Mouse (Mus musculus) spleen, adult 2 months (tissue): Measurements from ENCODE around the gene Hmgn1. TPM values are rescaled to one million over a fixed set of nuclear protein-coding genes. Genes with fewer than 3 reads are reported as not detected.

Experiments
- DNase-seq, 2 experiments: peaks; one replicate each; pipeline versions ENCODE4 v3.0.0 to v3.0.0-alpha.2; 2012 to 2021; ENCODE audit warnings: low spot score in 2 of 2, low read depth in 1 of 2
- H3K27ac ChIP-seq: fragments of 200-500 bp; 2 replicates; pipeline ENCODE4 v1.5.1; 2012; ENCODE audit warnings: low read length, inconsistent platforms; ENCODE audit not compliant: insufficient read depth
- H3K27me3 ChIP-seq: fragments of 200-500 bp; 2 replicates; pipeline ENCODE4 v1.6.1; 2012; ENCODE audit warnings: mild to moderate bottlenecking, moderate library complexity, low read length, inconsistent platforms; ENCODE audit not compliant: control insufficient read depth, insufficient read depth
- H3K36me3 ChIP-seq: fragments of 200-500 bp; 2 replicates; pipeline ENCODE4 v1.6.1; 2012; ENCODE audit warnings: mild to moderate bottlenecking, low read length, inconsistent platforms; ENCODE audit not compliant: control insufficient read depth, insufficient read depth
- H3K4me1 ChIP-seq: fragments of 200-500 bp; 2 replicates; pipeline ENCODE4 v1.6.1; 2011; ENCODE audit warnings: inconsistent platforms; ENCODE audit not compliant: control insufficient read depth, insufficient read depth, insufficient read length
- H3K4me3 ChIP-seq: fragments of 200-500 bp; 2 replicates; pipeline ENCODE4 v1.5.1; 2011; ENCODE audit warnings: mild to moderate bottlenecking, inconsistent platforms; ENCODE audit not compliant: insufficient read depth, insufficient read length; ENCODE audit errors: extremely low read depth
- CTCF ChIP-seq: fragments of 200-500 bp; IDR thresholded peaks from 2 replicates; pipeline ENCODE4 v1.5.1; 2011; ENCODE audit warnings: mild to moderate bottlenecking, inconsistent platforms; ENCODE audit not compliant: insufficient read depth, insufficient read length, insufficient replicate concordance; ENCODE audit errors: extremely low read depth
- POLR2A ChIP-seq: fragments of 200-500 bp; IDR thresholded peaks from 2 replicates; pipeline ENCODE4 v1.6.1; 2011; ENCODE audit warnings: low read depth, low read length, inconsistent platforms
- WGBS: fragments of 180-500 bp; shearing (Covaris S2); methylation state at CpG from one replicate; pipeline ENCODE4 v1.1.7; 2018; 5-methylcytosine and 5-hydroxymethylcytosine counted together
- polyA plus RNA-seq: library from polyadenylated mRNA; depleted of rRNA; stranded (reverse); fragments of >200 nt; gene quantifications from 2 replicates; pipeline ENCODE4 v1.2.3, GENCODE M21; 2012

The Hmgn1 gene
- polyA plus RNA-seq, 1 experiment = 19.9 TPM

- WGBS = 9% methylated on average over 9 of the region's 9 CpGs
- Histone ChIP-seq H3K27me3 (no peaks in the 10 kb centered on the region), H3K4me3 (peak overlapping the region; percentile 68), H3K27ac (peak overlapping the region; percentile 63; the same call in 1 of the 2 replicates), H3K36me3 (peaks cover 14% of the 10 kb centered on the region), H3K4me1 (peaks cover 2% of the 10 kb centered on the region; the same call in 1 of the 2 replicates)
- no peak for DNase-seq
- TF ChIP-seq POLR2A = no peak
- TF ChIP-seq CTCF = no peak
These were observed 937 bp upstream of the Hmgn1 start for GRCm38 (mm10) chr16:96128466-96128865.

- under 1% methylated on average over 52 of the region's 52 CpGs for WGBS
These were observed 257 bp downstream of the Hmgn1 start for GRCm38 (mm10) chr16:96127288-96127656.

GRCm38 (mm10) chr16:96126684-96127171 is 801 bp downstream of the Hmgn1 start:
- DNase-seq = no peak

More at GRCm38 (mm10) chr16:96127288-96127656, 257 bp downstream of the Hmgn1 start:
- peak overlapping the region; percentile 68 for H3K4me3 ChIP-seq
- H3K27me3 ChIP-seq = no peaks in the 10 kb centered on the region
- peaks cover 2% of the 10 kb centered on the region; the same call in 1 of the 2 replicates for H3K4me1 ChIP-seq
- peaks cover 19% of the 10 kb centered on the region for H3K36me3 ChIP-seq
- DNase-seq = no peak
- H3K27ac ChIP-seq = peak overlapping the region; percentile 91
- peak; percentile 32; the same call in 1 of the 2 replicates for TF ChIP-seq POLR2A
- no peak for TF ChIP-seq CTCF

GRCm38 (mm10) chr16:96120022-96120623 is 7.4 kb downstream of the Hmgn1 start:
- TF ChIP-seq CTCF = no peak
- TF ChIP-seq POLR2A = no peak
- Histone ChIP-seq H3K4me1 (no peaks in the 10 kb centered on the region), H3K4me3 (no peak overlapping the region), H3K36me3 (peaks cover 21% of the 10 kb centered on the region), H3K27me3 (no peaks in the 10 kb centered on the region), H3K27ac (no peak overlapping the region)
- no peak for DNase-seq
- WGBS = 64% methylated on average over 4 of the region's 4 CpGs

More at GRCm38 (mm10) chr16:96126684-96127171, 801 bp downstream of the Hmgn1 start:
- TF ChIP-seq CTCF (no peak), POLR2A (no peak)
- Histone ChIP-seq H3K36me3 (peaks cover 19% of the 10 kb centered on the region), H3K27me3 (no peaks in the 10 kb centered on the region), H3K4me3 (peak overlapping the region; percentile 68), H3K4me1 (peaks cover 2% of the 10 kb centered on the region; the same call in 1 of the 2 replicates), H3K27ac (peak overlapping the region; percentile 91)
- 14% methylated on average over 19 of the region's 19 CpGs for WGBS

GRCm38 (mm10) chr16:96114729-96115128 is 12.8 kb downstream of the Hmgn1 start:
- H3K4me1 ChIP-seq = peaks cover 18% of the 10 kb centered on the region
- DNase-seq = peak in 1 of 2 experiments; percentile 22
- WGBS = 48% methylated on average over 4 of the region's 4 CpGs
- TF ChIP-seq POLR2A = no peak
- TF ChIP-seq CTCF = peak; percentile 20; the same call in 1 of the 2 replicates
- H3K4me3 ChIP-seq = no peak overlapping the region
- H3K36me3 ChIP-seq = no peaks in the 10 kb centered on the region
- no peak overlapping the region for H3K27ac ChIP-seq
- no peaks in the 10 kb centered on the region for H3K27me3 ChIP-seq

- H3K4me1 ChIP-seq = peaks cover 18% of the 10 kb centered on the region
- no peaks in the 10 kb centered on the region for H3K27me3 ChIP-seq
- no peaks in the 10 kb centered on the region for H3K36me3 ChIP-seq
- H3K27ac ChIP-seq = peak overlapping the region; percentile 3; the same call in 1 of the 2 replicates
- H3K4me3 ChIP-seq = no peak overlapping the region
- DNase-seq = peak in 1 of 2 experiments; percentile 69
- TF ChIP-seq POLR2A = no peak
- TF ChIP-seq CTCF = peak; percentile 48; the same call in 1 of the 2 replicates
- 46% methylated on average over 2 of the region's 2 CpGs for WGBS
These were observed 14.8 kb downstream of the Hmgn1 start for GRCm38 (mm10) chr16:96112769-96113168.
